Mouse (Mus musculus): Measurements from ENCODE around the gene Wfdc13.

Gene Wfdc13

DNA sequence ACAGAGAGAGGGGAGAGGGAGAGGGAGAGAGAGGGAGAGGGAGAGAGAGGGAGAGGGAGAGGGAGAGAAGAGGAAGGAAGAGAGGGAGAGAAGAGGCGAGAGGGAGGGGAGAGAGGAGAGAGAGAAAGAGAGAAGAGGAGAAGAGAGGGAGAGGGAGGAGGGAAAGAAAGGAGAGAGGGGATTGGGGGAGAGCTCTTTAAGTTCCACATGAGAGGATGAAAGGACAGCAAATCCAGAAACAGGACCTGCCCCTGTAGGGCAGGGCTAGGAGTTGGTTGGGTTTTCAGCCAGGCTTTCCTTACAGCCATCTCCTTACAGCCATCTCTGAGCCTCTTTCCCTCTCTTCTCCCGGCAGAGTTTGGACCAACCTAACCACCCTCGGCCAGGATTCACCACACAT lies at the start of gene Wfdc13:
Gene Wfdc13, plus strand, starts transcription at position 301 of the 400 bp plus-strand sequence.
- no peak for TF ChIP-seq GATA4 (IDR thresholded peaks at IDR 0.05; ENCODE audit: insufficient replicate concordance, low read length)

DNA sequence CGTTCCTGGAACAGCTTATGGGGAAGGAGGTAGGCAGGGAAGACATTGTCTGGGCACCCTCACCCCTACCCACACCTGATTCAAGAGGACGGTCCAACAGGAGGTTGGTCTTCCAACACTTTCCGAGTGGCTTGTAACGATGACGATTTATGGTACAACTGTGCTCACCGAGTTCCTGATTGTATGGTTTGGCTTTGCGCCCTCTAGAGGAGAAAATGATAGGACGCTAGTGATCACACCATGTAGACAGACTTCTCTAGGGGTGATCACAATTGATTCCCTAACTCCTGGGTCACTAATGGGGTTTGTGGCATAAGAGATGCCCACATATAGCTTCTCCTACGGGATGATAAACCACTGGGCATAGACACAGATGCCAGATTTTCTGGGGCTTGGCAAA lies 49.6 kb upstream of the Wfdc13 start:
- TF ChIP-seq GATA4 (IDR thresholded peaks at IDR 0.05; ENCODE audit: insufficient replicate concordance, low read length), result no peak

DNA sequence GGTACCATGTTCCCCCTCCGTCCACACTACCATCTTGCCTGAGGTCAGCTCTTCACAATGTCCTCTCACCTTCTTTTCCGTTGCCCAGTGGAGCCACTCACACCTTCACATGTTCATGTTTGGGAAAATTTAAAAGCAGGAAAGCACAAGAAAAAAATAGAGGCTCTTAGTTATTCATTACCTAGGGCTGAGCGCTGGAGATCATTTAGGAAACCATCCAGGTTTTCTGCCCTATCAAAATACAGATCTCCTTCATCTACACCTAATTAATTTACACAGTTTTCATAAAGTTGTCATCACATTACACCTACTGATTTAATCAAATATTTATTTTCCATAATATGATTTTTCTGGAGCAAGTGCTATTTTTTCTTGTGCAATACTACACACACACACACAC lies 46.2 kb upstream of the Wfdc13 start, which contains the start of gene Wfdc16:
Gene Wfdc16, minus strand, starts transcription at position 101 of the 400 bp plus-strand sequence.
- TF ChIP-seq GATA4 (IDR thresholded peaks at IDR 0.05; ENCODE audit: insufficient replicate concordance, low read length), result no peak

DNA sequence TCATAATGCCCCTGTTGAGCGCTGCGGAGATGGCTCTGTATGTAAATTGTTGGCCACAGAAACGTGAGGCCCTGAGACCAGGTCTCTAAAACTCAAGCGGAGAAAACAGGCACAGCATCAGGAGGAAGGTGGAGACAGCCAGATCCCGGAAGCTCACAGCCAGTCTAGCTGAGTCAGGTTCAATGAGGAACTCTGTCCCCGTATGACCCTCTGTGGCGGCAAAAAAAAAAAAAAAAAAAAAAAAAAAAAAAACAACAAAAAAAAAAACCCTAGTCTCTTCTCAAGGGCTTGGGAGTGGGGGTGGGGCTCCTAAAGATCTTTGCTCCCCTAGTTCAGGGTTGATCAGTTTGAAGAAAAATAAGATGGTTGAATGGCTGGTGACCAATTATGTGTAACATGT lies 43.8 kb upstream of the Wfdc13 start:
- no peak for TF ChIP-seq GATA4 (IDR thresholded peaks at IDR 0.05; ENCODE audit: insufficient replicate concordance, low read length)

DNA sequence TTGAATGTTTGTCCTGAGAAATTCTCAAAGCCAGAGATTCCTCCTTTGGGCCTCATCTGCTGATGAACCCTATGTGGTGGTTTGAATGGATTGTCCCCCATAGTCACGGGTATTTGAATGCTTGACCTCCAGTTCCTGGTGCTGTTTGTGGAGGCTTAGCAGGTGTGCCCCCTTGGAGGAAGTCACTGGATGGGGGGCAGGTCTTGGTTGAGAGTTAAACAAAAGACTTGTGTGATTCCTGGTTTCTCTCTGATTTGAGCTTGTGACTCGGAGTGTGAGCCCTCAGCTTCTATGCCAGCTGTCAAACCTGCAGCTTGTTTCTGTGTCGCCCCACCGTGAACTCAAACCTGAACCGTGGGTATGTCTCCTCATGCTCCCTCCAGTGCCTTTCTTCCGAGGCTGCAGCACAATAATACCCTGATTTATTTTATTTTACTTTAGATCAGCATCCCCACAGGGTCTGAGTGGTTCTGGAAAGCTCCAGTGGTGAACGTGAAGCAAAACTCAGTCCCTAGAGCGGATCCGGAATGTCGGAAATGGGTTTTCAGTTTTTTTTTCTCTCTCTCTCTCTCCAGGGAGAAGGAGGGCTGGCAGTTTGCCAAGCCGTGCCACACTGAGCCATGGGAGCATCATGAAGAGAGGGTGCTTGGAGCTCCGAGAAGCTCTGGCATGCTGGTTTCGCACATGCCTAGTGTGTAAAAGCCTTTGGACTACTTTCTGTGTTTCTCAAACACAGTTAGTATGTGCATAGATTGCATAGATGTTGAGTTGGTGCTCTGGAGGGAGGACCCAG lies 42.8 kb upstream of the Wfdc13 start:
- TF ChIP-seq GATA4 (IDR thresholded peaks at IDR 0.05; ENCODE audit: insufficient replicate concordance, low read length), result no peak

DNA sequence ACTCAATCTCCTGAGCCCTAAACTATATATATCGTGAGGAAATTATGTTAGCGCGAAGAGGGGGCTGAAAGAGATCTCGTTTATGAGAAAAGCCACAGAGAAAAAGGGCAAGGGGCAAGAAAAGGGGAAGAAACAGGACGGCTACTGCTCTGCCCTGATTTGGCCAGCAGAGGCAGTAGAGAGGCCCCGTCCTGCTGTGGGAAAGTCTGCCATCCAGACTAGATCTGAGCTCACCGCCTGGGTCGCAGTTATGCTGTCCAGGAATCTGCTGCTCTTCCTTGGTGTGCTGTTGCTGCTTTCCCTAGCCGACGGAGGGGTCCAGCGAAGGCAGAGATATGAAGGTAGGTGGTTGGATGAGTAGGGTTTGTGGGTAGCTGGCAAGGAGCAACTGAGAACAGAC lies 29.0 kb upstream of the Wfdc13 start, which contains the start of gene Wfdc10:
Gene Wfdc10, plus strand, starts transcription at position 189 of the 400 bp plus-strand sequence.
- no peak for TF ChIP-seq GATA4 (IDR thresholded peaks at IDR 0.05; ENCODE audit: insufficient replicate concordance, low read length)

DNA sequence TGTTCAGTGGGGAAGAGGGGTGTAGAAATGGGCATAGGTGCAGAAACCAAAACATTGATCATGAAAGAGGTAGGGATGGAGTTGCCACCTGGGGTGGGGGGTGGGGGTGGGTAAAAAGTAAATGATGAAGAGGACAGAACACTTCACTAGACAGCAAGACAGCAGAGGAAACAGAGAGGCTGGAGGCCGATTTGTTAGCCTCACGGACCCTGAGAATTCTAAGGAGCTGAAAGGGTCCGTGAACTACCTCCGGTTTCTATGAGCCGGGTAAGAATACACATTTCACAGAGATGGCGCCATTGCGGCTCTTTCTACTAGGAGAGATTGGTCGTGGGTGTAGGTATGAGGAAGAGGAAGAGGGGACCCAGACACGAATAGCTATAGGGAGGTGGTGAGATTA lies 28.4 kb upstream of the Wfdc13 start, which contains the start of gene Wfdc9:
Gene Wfdc9, minus strand, starts transcription at position 101 of the 400 bp plus-strand sequence.
- TF ChIP-seq GATA4 (IDR thresholded peaks at IDR 0.05; ENCODE audit: insufficient replicate concordance, low read length), result no peak

DNA sequence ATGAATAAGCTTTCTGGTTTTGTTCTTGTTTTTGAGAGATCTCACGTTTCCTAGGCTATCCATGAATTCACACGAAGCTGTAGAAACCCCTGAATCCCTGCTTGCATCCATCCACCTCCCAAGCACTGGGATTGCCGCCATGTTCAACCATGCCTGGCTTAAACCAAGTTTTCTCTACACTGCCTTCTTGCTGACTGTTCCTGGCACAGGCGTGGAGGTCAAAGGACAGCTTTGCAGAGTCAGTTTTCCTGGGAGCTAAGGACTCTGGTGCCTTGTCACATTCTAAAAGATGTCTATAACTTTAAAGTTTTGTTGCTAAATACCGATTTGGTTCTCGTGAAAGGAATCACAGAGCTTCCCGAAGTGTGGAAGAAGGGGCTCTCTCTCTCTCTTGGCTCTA lies 20.1 kb upstream of the Wfdc13 start:
- no peak for TF ChIP-seq GATA4 (IDR thresholded peaks at IDR 0.05; ENCODE audit: insufficient replicate concordance, low read length)

DNA sequence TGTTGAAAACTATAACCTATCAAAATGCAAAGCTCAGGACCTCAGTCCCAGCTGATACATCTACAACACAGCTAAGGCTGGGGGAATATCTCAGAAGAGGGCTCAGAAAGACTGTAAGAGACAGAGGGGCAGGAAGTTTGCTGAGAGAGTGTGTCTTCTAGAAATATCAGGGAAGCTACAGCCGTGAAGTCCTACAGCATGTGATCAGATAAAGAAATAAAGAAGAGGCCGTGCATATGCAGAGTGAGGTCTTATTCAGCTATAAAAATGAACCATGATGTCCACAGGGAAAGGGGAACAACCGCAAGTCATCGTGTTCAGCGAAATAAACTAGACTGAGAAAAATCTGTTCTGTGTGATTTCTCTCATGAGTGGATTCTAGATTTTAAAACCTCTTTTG lies 14.6 kb upstream of the Wfdc13 start:
- no peak for TF ChIP-seq GATA4 (IDR thresholded peaks at IDR 0.05; ENCODE audit: insufficient replicate concordance, low read length)

DNA sequence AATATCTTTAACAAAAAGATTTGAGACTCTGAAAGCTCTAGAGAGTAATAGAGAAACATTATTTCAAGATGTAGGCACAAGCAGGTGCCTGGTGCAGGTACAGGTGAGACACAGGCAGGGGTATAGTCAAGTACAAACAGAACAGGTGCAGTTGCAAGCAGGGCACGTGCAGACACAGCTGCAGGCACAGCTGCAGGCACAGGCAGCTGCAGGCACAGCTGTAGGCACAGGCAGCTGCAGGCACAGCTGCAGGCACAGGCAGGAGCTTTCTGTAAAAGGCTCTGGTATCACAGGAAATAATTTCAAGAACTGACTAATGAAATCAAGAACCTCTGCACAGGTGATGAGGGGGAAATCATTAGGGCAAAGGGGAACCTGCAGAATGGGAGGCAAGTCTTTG lies 14.0 kb upstream of the Wfdc13 start:
- TF ChIP-seq GATA4 (IDR thresholded peaks at IDR 0.05; ENCODE audit: insufficient replicate concordance, low read length), result no peak

DNA sequence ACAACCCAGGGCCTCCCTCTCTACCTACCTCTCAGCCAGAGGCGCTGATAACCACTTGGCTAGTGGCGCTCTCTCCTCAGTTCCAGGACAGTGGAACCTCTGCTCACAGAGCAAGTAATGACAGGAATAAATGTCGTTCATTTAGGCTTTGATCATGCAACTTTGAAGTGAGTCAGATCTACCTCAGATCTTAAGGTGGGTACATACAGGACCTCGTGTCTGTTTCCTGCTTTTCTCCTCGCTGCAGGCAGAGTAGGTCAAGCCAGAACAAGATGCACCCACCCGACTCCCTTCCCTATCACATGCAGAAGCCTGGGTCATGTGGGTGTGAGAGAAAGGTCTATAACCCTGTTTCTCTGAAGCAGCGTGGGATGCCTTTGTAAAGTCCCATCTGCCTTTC lies 10.9 kb upstream of the Wfdc13 start, which contains the start of gene Wfdc11:
Gene Wfdc11, minus strand, starts transcription at position 101 of the 400 bp plus-strand sequence.
- TF ChIP-seq GATA4 (IDR thresholded peaks at IDR 0.05; ENCODE audit: insufficient replicate concordance, low read length), result no peak

DNA sequence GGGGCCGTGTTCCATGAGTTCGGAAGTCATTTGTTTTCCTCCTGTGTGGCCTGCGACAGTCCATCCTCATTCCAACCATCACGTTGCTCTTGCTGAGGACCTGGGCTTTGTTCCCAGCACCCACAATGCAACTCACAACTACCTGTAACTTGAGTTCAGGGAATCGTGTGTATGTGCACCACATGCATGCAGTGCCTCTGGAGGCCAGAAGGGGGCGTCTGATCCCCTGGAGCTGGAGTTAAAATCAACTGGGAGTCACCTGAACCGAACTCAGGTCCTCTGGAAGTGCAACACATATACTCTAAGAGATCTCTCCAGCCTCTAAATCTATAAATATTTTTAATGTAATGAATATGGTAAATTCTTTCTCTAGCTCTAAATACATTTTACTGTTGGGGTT lies 8.8 kb upstream of the Wfdc13 start:
- TF ChIP-seq GATA4 (IDR thresholded peaks at IDR 0.05; ENCODE audit: insufficient replicate concordance, low read length), result no peak

DNA sequence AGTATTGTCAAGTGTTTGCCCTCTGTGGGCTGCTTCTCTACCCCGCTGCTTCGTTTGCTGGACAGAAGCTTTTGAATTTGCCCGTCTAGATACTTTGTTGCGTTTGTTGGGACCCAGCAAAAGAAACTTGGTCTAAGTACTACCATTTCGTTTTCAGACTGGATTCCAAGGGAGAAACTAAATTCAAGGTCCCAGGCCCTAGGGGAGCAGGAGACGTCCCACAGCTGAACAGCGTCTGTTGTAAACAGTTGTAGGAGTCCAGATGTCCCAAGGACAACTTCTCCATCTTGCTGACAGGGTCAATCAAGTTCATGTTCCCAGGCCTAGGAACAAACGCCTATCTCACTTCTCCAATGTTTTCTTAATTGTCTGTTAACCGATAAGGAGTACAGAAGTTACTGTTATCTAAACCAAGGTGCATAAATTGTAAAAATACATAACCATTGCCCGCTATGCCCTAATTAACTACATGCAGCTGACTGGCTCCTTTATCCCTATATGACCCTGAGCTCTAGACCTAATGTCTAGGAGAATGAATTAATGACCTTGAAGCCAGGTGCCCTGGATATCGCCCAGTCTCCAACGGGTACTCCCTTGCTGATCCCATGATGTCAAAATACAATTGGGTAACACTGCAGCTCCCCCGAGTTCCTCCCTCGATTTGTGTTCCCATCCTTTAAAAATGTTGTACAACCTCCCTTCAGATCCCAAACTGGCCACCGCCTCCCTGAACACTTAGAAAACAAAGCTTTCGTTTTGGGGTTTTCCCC lies 7.8 kb upstream of the Wfdc13 start:
- TF ChIP-seq GATA4 (IDR thresholded peaks at IDR 0.05; ENCODE audit: insufficient replicate concordance, low read length), result no peak

DNA sequence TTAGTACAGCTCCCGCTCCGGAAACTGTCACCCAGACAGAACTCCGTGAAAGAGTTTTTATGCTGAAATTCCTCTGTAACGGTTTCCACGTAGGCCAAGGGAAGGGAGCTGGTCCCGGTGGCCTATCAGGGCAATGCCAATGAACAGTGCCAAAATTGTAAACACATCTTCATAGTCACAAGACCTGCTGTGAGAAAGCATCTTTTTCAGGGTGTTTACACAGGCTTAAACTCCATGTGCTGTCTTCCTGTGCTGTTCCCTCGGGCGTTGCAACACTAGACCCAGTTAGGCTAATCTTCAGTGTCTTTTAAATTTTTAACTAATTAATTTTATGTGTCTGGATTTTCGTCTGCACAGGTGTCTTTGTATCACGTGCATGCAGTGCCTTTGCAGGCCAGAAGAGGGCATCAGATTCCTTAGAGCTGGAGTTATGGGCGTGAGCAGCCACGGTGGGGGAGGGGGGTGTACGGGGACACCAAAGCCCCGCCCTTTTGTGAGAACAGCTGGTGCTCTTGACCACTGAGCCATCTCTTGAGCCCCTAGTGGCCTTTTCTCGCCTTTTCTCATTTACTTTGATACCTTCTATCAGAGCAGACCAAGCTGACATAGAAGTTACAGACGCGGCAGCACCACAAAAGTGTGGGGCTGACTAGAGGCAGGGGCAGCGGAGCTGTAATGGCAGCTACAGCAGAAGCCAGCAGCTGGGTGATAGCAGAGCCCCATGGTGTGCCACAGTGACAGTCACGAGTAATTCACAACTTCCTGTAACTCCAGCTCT lies 5.9 kb upstream of the Wfdc13 start:
- TF ChIP-seq GATA4 (IDR thresholded peaks at IDR 0.05; ENCODE audit: insufficient replicate concordance, low read length), result no peak

DNA sequence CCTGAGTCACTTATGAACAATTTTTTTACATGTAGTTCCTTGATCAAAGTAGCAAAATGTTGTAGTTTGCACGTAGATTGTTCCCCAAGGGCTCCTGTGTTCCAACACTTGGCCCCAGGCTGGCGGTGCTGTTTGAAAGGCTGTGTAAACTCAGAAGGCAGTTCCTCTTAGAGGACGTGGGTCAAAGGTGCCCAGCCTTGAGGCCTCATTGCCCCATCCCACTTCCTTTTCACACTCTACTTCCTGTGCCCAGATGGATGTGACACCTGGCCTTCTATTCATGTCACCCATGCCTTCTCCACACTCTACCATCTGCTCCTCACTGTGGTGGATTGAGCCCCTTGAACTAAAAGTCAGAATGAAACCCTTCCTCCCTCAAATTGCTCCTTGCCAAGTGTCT lies 5.0 kb upstream of the Wfdc13 start:
- no peak for TF ChIP-seq GATA4 (IDR thresholded peaks at IDR 0.05; ENCODE audit: insufficient replicate concordance, low read length)
